In genomic region chr16:64054346-64054745, GRCm38 (mm10) we compare ENCODE assay signal across 20 mouse cellular contexts.
"Had no signal": no experiment of that assay in that cellular context is flagged by ENCODE, and none has a peak within 500 bp of the region (broad histone marks: within the 10 kb centered on the region; RNA-seq: fewer than 3 reads in every experiment).

No protein-coding gene starts in this region.

- ATAC-seq: liver, postnatal 0 days; lung, postnatal 0 days; midbrain, embryonic 13.5 days; midbrain, embryonic 16.5 days had no signal

- H3K27ac ChIP-seq: kidney, postnatal 0 days; layer of hippocampus, adult 2 months; limb, embryonic 12.5 days; limb, embryonic 15.5 days; liver, embryonic 14.5 days; macrophage; midbrain, embryonic 13.5 days; stomach, postnatal 0 days had no signal

- H3K4me1 ChIP-seq: limb, embryonic 12.5 days; limb, embryonic 15.5 days; midbrain, embryonic 13.5 days had no signal

- H3K36me3 ChIP-seq: limb, embryonic 12.5 days; limb, embryonic 15.5 days; midbrain, embryonic 13.5 days had no signal

- H3K4me3 ChIP-seq: layer of hippocampus, adult 2 months; limb, embryonic 12.5 days; limb, embryonic 15.5 days; midbrain, embryonic 13.5 days had no signal

- H3K4me2 ChIP-seq: limb, embryonic 12.5 days; limb, embryonic 15.5 days; liver, embryonic 11.5 days; lung, embryonic 14.5 days; midbrain, embryonic 13.5 days had no signal

- DNase-seq: kidney, postnatal 25 days; left cerebral cortex, postnatal 4 days; liver, postnatal 0 days; lung, embryonic 14.5 days; right cerebral cortex, postnatal 14 days; right cerebral cortex, postnatal 4 days; thymus, adult 2 months; thymus, postnatal 14 days; thymus, postnatal 4 days had no signal

- H3K9ac ChIP-seq: limb, embryonic 12.5 days; limb, embryonic 15.5 days; liver, embryonic 14.5 days; liver, postnatal 0 days; lung, embryonic 14.5 days; midbrain, embryonic 13.5 days had no signal

- H3K27me3 ChIP-seq: limb, embryonic 12.5 days; limb, embryonic 15.5 days; midbrain, embryonic 13.5 days had no signal

- H3K9me3 ChIP-seq: limb, embryonic 12.5 days; limb, embryonic 15.5 days; midbrain, embryonic 13.5 days had no signal
